Mouse (Mus musculus) gastrocnemius, adult 18-20 months (tissue): ENCODE data around the gene Ptov1. TPM values are rescaled to one million over a fixed set of nuclear protein-coding genes. Genes with fewer than 3 reads are reported as not detected.

Source experiments
- DNase-seq: peaks from one replicate; pipeline ENCODE4 v3.0.0; 2021; ENCODE audit warnings: low spot score
- long read RNA-seq, 2 experiments: library from polyadenylated mRNA; stranded (forward); transcript quantifications; one replicate each; pipeline ENCODE4 v2.0.0; 2021
- total RNA-seq, 2 experiments: library from RNA; stranded (reverse); gene quantifications; 2 replicates each; pipeline ENCODE4 v1.2.3; 2021

Ptov1 gene
- total RNA-seq: 100 to 1,000 TPM; 143 to 148 TPM
- long read RNA-seq, experiment 1, transcript Ptov1-201 (12 exons, 1,883 nt): major isoform, 79 of 243 reads
- long read RNA-seq, experiment 1, partial matches to known transcripts: 10 of 243 reads
- long read RNA-seq, experiment 1, other reads (novel, unspliced or antisense): 154 of 243 reads
- long read RNA-seq, experiment 2, transcript Ptov1-201 (12 exons, 1,883 nt): major isoform, 68 of 185 reads
- long read RNA-seq, experiment 2, partial matches to known transcripts: 11 of 185 reads
- long read RNA-seq, experiment 2, other reads (novel, unspliced or antisense): 104 of 185 reads

DNA sequence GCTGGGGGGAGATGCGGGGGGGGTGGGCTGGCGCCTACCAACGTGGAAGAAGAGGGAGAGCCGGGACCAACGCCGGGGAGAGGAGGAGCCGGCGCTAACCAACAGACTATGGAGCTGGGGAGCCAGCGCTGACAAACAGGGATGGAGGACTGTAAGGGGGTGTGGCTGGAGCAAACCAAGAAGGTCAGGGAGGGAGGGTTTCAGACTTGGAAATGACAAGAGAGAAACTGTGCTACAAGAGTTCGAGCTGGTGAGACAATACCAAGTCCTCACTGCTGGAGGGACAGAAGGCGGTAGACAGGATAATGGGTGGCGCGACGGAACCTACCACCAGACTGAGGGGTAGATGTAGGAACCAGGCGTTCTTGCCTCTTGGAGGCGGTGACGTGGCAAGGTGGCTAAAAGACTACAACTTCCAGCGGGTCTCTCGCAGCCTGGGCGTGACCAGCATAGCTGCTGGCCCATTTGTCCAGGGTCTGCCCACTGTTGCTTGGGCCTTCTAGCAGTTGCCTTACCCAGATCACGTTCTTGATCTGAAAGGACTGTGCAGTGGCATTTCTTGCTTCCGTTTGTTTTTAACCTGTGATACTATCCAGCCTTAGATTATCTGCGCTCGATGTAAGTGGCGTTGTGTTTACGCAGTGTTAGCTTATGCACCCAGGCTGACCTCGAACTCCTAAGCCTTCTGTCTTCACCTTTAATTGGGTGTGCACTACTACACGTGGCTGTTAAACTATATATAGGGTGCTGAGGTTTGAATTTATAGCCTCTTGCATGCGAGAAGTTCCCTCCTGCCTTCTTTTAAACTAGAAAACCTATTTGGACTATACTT, at the start of gene Ptov1:
Gene Ptov1 (minus strand): TSS at position 92 of the 832 bp plus-strand sequence.
- DNase-seq: peak; percentile 93

DNA sequence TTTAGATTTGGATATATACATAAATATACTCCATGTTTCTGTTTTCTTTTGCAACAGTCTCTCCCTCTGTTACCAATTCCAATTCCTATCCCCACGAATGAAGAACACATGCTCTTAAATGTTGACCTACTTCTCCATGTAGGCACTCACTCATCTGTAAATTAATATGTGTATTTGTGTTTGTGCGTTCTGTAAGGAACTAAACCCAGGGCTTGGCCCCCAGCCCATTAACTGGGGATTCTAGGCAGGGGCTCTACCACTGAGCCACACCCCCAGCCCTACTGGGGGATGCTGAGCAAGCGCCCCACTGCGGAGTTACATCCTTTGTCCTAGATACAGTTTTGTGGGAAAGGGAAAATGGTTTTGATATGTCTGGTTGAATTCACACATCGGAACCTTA, 49.5 kb upstream of the Ptov1 start:
- no peak for DNase-seq

DNA sequence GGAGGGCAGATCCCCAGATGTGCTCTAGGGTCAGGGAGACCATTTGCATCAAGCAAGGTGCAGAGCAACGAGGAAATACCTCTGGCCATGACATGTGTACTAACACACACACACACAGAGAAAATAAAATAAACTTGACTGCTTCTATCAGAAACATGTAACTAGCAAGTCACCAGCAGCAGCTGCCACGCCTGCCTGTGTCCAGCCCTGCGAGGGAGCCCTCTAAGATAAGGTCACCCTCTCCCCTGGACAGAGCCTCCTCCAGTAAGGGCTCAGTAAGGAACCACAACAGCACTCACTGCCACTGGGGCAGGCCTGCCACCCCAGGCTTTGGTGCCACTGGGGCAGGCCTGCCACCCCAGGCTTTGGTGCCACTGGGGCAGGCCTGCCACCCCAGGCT, 48.6 kb upstream of the Ptov1 start:
- DNase-seq: no peak

DNA sequence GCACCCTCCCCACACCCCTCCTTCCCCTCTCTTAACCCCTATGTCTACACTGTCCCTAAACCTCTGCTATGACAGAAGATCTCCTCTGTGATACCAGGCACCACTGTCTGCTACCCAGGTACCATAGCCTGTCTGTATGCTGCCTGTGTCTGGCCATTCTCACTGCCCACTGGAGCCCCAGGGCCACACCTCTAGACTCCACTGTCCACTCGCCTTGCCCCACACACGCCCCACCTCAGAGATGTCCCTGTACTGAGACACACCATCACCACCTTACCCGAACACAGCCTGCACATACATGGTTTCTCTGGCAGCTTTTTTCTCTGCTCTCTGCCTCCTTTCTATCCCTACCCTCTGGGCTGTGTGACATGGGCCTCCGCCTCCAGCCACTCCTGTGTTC, 47.3 kb upstream of the Ptov1 start:
- DNase-seq: no peak

DNA sequence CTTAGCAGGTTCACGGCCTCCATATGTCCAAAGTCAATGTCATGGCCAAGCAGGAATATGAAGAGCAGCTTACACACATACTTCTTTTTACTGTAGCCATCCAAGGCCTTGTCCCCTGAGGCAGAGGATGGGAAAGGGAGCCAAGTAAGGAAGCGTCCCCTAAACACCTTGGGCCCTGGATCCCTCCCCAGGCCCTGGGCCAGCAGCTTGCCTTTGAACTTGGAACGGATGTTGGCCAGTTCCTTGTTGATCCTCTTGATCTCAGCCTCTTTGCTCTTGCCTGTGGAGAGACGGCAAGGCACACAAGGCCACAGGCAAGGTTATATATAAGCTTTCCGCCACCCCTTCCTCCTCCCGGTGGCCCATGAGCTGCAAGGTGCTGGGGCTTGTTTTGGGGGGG, 46.6 kb upstream of the Ptov1 start:
- DNase-seq: no peak

DNA sequence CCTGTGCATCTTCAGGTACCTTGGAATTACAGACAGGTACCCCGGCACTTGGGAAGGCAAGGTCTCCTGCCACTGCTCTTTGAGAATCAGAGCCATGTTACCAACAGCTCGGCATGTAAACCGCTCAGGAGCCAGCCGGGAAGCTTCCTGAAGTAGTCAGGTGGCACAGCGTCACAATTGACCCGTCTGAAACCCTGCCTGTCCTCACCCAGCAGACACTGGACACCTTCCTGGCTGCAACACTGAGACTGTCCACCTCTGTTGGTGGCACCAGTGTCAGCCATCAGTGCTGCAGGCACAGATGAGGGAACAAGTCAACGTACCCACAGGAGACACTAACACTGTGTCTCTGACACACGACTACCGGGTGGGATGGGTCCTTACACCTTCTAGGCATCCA, 45.7 kb upstream of the Ptov1 start:
- DNase-seq: peak; percentile 45

DNA sequence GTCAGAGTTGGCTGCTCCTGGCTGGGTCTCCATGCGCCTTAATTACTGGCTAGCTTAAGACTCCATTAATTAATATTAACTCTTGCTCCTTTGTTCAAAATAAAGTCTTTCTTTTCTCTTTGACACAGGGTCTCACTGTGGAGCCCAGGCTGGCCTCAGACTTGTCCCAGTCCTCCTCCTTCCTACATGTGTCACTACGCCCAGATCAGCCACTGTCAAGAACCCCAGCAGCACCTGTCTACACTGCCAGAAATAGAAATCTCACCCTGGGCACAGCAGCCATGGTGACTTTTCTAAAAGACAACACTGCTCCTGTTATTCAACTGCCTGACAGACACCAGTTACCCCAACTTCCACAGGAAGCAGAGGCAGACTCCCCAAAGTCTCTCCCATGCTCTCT, 44.8 kb upstream of the Ptov1 start:
- DNase-seq: no peak

DNA sequence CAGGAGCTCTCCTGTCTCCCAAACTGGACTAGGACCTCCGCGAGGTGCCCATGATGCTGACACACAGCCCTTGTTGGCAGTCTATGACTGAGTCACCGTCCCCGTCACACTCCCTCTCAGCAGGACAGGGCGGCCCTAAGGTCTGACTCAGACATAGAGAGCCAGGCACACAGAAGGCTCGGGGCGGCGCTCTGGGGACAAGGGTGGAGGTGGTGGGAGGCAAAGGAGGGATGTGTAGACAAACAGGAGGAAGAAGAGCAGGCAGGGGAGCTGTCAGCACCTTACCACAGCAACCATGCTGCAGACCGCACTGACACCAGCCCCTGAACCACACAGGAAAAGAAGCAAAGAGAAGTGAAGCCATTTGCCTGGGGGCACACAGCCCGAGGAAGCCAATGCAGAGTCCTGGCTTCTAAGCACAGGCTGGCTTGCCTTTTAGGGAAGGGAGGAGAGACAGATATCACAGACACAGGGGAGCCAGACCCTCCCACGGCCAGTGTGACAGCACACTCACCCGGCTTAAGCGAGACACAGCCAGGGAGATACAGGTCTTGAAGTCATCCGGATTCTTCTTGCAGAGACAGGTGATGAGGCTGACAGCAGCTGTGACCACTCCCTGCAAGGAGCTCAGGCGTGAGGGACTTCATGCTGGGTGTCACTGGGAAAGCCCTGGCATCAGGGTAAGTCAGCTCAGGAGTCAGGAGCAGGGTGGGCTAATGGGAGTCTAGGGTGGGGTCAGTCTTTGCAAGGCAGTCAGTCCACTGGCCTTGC, 39.3 kb upstream of the Ptov1 start:
- DNase-seq: no peak

DNA sequence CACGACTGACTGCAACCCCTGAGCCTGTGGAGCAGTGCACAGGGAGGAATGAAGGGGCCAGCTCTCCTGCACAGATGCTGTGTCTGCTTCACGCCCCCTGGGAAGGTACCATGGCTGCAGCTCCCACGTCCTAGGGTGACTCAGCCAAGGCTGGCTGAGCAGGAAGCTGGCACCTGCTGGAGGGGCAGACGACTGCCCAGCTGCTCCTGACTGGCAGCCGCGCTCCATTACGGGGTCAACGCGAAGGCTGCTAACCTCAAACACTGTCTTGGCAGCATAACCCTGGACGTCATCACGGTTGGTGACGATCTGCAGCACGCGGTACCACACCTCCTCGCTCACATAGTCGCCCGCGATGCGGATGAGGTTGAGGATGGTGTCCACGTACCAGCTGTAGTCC, 35.8 kb upstream of the Ptov1 start:
- no peak for DNase-seq

DNA sequence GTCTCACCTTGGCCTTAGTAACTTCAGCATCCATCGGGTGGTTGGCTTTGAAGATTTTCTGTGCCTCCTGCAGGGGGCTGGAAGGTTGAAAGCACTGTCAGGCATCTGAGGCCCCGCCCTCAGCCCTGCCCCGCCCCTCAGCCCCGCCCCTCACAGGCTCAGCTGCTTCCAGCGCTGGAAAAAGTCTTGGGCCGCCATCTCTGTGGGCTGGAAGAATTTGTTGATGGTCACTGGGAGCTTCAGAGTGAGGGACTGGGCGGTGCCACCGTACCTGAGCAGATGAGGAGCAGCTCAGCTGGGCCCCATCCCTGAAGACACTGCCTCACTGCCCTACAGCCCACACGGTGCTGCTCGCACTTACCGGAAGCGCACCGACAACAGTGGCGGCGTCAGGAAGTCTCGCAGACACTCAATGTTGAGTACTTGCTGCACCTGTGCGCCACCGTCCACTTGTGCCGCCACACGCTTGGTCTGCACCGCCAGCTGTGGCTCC, 31.7 kb upstream of the Ptov1 start:
- DNase-seq: no peak

DNA sequence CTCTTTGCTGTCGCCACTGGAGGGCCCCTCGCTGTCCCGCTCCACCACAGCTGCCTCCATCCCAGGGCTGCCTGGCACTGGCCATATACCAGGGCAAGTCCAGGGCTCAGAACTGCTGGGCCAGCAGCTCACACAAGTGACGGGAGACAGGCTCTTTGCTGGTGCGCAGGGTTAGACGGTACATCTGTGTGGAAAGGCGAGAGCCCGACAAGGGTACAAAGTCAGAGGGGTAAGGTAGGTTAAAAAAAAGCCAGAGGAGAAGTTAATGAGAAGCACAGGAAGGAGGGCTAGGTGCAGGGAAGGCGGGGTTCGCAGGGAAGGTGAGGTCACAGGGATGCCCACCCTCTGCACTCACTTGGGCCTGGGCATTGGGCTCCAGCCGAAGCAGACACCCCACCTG, 31.0 kb upstream of the Ptov1 start:
- DNase-seq: no peak

DNA sequence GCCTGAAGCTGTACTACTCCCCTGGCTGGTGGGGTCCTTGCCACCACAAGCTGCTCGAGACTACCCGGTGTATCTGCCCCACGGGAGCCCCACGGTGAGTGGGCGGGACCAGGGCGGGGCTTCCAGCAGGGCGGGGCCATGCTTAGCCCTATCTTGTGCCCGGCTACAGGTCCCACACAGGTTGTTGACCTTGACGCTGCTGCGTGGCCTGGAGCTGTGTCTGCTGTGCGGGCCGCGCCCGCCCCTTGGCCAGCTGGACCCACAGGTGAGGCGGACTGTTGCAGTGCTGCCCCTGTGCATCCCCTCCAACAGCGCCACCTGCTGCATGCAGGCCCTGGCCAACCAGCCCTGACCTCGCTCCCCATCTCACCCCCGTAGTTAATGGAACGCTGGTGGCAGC, 29.0 kb upstream of the Ptov1 start:
- no peak for DNase-seq

DNA sequence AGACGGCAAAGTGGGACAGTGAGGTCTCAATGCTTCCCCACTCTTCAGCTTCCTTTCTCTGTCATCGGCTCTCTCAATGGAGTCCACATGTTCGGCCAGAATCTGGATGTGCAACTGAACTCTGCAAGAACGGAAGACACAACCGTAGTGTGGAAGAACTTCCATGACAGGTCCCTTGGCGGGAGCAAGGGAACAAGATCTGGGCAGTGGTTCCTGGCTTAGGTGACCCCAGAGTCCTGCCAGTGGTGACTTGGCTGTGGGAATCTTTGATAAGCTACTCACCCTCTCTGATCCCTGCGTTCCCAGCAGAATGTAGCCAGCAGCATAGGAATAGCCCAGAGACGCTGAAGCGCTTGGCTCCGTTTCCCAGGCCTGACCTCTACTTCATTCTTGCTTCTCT, 26.9 kb upstream of the Ptov1 start:
- peak; percentile 43 for DNase-seq

DNA sequence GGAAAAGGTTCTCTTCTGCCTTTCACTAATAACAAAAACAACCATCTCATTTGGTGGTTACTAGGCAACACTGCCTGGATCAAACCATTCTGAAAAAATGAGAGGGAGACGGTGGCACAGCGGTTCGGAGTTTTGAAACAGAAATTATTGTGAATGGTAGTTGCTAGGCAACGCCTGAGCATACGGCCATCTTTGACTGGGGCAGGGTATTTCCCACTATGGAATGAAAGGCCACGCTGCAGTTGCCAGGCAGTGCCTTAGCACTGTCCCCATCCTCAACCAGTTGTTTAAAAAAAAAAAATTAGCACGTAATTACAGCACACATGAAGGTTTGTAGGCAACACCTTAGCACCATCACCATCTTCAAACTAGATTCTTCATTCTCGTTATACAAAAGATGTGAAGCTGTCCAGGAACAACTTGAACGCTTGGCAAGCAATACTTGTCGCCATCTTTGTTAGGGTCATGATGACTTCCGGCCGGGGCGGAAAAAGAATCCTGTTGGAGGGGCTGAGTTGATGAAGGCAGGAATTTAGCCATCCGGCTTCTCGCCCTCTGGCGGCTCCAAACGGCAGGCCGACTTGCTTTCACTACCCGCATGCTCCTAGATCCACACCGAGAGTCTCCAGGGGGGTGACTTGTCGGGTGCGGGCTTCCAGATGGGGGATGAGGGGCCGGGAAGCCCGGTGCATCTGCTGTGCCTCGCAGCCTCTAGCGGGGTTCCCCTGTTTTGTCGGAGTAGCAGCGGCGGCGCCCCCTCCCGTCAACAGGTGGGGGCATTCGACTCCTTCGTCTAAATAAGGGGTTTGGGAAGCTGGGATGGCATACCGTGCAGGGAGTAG, 26.2 kb upstream of the Ptov1 start, which contains the start of gene Fuz:
Gene Fuz (plus strand): TSS at position 487 of the 842 bp plus-strand sequence.
- DNase-seq: peak; percentile 93

DNA sequence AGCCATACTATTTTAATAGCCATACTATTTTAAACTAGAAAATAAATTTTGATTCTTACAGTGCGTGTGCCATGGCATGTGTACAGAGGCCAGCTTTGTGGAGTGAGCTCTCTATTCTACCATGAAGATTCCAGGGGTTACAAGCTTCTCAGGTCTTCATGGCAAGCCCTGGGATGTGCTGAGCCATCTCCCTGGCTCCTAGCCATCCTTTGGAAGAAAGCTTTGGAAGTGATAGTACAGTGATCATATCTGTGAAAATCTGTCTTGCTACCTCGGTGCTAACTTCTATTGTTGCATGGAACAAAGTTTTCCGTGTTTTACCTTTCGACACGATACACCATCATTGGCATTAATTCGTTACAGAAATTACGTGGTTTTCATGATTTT, 25.6 kb upstream of the Ptov1 start:
- no peak for DNase-seq

DNA sequence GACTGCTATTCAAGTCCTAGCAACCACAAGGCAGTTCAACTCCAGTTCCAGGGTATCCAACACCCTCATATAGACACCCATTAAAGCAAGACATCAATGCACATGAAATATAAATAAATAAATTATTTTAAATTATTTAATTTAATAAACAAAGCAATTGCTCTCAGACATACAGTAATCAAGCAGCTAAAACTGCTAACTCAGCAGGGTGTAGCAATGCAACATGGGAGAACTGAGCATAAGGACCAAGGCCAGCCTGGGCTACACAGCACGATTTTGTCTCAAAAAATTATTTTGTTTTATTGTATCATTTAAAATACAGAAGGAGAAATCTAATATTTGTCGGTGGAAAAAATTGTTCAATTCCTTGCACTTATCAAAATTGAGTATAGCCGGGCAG, 24.6 kb upstream of the Ptov1 start:
- DNase-seq: no peak

DNA sequence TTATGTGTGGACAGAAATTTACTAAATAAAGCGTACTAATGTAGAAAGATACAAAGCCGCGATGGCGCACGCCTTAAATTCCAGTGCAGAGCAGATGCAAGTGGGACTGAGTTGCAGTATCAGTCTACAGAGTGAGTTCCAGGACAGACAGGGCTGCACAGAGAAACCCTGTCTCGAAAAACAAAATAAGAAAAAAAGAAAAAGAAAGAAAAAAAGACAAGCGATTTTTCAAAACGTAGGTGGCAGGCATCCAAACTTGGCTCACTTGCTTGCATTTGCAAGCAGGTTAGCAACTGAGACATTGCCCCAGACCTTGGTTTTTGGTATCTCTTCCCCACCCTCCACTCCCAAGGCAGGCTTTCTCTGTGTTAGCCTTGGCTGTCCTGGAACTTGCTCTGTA, 23.6 kb upstream of the Ptov1 start:
- no peak for DNase-seq

DNA sequence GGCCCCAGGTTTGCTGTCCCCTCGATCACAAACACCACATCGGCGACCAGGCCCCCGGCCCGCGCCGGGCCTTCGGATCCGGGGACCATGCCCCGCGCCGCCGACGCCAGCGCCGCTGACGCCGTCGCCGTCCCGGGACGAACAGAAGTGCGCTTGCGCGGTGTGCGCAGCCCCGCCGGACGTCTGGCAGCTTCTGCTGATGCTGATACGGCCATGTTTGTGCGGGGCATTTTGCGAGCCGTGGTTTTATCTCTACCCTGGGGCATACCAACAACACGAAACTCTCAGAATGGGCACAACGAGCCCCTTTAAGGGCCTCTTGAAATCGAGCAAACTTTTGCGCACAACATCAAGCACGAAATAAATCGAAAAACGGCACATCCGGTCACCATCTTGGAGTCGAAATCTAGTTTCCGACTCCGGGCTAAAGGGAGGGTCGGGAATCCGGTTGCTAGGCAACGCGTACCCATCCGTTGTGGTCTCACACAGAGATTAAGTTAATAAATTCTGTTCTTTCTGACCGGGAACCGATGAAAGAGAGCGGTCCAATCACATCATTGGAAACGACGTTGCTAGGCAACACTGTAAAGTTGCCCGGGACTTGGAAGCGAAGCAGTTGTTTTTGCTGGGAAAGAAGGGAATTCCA, 22.8 kb upstream of the Ptov1 start, which contains the start of gene Med25:
Gene Med25 (minus strand): TSS at position 437 of the 646 bp plus-strand sequence.
- DNase-seq: peak; percentile 90

DNA sequence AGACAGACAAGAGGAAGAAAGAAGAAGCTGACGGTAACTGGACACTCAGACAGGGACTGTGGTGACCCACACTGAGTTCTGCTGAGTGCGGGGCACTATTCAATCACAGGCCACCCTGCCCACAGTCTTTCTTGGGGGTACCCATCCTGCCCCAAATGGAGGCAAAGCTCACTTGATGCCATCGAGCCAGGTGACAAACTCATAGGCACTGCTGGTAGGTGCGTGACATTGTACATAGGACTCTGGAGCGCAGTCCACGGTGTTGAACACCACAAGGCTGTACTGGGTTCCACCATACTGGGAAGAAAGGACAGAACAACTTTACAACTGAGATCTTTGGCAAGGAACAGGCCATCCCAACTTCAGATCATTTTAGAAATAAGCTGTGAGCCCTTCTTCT, 22.0 kb upstream of the Ptov1 start:
- no peak for DNase-seq

DNA sequence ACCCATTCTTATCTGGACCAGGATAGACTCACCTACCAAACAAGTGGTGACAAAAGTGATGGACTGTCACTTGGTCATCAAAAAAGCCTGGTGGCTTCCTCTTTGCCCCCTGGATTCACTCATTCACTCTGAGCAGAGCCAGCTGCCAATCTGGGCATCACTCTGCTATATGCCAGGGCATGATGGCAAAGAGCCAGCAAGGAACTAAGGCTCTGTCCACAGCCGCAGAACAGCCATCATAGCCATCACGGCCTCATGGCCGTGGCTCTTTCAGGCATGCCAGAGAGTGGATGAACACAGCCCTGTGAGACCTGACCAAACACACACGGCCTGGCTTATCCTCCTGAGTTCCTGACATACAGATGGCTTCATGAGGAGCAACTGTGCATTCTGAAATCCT, 21.1 kb upstream of the Ptov1 start:
- DNase-seq: no peak

DNA sequence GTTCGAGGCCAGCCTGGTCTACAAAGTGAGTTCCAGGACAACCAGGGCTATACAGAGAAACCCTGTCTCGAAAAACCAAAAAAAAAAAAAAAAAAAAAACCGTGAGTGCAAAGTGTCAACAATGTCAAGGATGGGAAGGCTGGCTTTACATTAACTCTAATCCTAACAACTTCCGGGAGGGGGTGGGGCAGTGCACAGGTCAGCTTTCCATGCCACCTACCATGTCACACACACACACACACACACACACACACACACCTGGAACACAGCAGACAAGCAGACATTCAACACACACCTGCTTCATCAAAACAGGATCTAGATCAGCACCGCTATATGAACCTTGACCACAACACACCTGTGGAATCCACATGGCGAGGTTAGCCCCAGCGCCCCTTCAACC, 20.6 kb upstream of the Ptov1 start:
- no peak for DNase-seq
